Mouse (Mus musculus) c-Kit-negative CD71-positive TER-119-positive erythroid progenitor cells, embryonic 14.5 days (primary cell): Measurements from ENCODE around the gene Cyp4a32.
A peak's percentile ranks its signal among the peaks of the same experiment; 100 is the strongest.
"Not testable (repeated sequence)": the region's sequence is repeated elsewhere in the genome, so short reads cannot be mapped to it uniquely, and the experiment has no call there.

ENCODE experiments used
- DNase-seq: peaks from one replicate; pipeline ENCODE4 v3.0.0-alpha.2; 2013; ENCODE audit warnings: low read depth, low spot score

Cyp4a32 gene

DNA sequence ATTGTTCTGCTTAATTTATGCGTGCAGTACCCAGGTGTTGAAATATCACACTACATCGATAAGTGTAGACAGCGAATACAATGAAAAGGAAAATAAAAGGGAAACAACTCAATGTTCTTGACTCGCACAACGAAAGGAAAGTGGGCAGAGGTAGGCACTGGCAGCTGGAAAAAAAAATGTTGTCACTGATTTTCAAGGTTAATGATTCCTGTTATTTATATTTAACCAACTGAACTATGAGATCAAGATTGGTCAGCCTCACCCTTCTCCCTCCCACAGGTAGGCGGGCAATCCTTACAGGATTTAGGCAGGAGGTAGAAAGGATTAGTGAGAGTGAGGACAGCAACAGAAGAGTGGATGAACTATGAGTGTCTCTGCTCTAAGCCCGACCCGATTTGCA lies at the start of gene Cyp4a32:
Gene Cyp4a32 (plus strand): TSS at position 359 of the 400 bp plus-strand sequence.
- DNase-seq, result not testable (repeated sequence)

DNA sequence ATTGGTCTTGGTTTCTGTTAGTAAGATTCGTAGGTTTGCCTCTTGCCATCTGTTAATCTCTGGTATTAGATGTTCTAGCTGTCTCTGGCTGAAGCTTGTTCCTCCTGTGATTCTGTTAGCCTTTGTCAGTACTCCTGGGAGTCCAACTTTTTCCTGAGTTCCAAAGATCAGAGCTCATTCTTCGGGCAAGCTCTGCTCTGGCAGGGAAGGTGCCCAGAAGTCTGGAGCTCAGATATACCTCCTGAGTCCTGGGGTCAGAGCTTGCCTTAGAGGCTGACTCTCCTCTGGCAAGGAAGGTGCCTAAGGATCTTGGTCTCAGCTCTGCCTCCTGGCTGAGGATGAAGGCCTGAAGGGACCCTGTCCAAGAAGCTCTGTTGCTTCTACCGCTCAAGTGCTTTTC lies 48.0 kb upstream of the Cyp4a32 start:
- no peak for DNase-seq

DNA sequence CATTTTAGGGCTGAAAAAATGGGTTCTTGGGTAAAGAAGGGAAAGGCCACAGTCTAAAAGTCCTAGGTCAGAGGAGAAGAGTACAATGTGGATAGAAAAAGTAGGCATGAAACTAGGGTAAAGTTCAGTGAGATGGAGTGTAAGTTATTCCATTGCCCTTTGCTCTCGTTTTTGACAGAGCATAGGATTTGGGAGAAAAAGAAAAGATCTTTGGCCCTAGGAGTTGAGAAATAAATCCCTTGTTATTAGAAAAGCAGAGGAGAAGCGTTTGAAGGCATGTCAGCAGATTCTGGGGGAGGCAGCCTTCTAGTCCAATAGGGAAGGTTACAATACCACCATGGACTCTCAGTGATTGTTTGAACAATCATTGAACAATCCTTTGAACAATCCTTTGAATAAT lies 45.3 kb upstream of the Cyp4a32 start:
- DNase-seq, result no peak

DNA sequence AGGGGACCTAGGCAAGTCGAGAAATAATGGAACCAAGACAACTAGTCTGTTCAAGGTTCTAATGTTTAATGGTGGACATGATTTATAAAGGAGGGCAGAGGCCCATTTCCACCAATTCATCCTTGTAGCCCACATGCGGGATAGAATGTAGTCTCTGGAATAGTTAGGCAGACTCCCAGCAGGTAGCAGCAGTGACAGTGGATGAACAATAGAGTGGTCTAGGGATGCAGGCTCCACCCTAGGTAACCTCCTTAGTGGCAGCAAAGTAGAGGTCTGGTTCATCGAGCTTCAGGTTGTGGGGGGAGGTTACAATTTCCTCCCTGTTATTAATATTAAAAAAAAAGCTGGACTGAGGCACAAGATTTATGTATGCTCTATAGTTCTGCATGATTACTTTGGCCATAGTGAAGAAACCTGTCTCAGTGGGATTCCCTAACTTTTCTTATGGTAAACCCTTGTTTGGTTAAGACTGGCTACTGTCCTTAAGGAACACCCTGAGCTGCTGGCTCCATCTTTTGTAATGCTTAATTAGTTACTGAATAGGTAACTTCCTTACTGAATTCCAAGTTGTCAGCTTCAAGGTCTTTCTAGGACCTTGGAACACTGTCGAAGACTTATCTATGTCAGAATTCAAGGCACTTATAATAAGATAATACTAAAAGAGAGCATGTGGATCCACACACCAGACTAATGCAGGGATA lies 42.8 kb upstream of the Cyp4a32 start:
- no peak for DNase-seq

DNA sequence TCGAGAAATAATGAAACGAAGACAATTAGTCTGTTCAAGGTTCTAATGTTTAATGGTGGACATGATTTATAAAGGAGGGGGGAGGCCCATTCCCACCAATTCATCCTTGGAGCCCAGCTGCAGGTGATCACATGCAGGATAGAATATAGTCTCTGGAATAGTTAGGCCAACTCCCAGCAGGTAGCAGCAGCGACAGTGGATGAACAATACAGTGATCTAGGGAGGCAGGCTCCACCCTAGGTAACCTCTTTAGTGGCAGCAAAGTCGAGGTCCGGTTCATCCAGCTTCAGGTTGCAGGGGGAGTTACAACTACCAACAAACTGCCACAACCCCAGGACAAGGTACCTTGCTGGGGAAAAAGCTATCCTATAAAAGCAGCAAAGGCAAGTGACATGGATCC lies 39.5 kb upstream of the Cyp4a32 start:
- not testable (repeated sequence) for DNase-seq

DNA sequence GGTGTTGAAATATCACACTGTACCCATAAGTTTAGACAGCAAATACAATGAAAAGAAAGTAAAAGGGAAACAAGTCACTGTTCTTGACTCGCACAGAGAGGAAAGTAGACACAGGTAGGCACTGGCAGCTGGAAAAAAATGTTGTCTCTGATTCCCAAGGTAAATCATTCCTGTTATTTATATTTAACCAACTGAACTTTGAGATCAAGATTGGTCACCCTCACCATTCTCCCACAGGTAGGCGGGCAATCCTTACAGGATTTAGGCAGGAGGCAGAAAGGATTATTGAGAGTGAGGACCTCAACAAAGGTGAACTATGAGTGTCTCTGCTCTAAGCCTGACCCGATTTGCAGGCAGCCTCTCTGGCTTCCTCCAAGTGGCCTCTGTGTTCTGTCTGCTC lies 37.4 kb upstream of the Cyp4a32 start, which contains the start of gene Cyp4a31:
Gene Cyp4a31 (plus strand): TSS at position 249 of the 400 bp plus-strand sequence.
- no peak for DNase-seq

DNA sequence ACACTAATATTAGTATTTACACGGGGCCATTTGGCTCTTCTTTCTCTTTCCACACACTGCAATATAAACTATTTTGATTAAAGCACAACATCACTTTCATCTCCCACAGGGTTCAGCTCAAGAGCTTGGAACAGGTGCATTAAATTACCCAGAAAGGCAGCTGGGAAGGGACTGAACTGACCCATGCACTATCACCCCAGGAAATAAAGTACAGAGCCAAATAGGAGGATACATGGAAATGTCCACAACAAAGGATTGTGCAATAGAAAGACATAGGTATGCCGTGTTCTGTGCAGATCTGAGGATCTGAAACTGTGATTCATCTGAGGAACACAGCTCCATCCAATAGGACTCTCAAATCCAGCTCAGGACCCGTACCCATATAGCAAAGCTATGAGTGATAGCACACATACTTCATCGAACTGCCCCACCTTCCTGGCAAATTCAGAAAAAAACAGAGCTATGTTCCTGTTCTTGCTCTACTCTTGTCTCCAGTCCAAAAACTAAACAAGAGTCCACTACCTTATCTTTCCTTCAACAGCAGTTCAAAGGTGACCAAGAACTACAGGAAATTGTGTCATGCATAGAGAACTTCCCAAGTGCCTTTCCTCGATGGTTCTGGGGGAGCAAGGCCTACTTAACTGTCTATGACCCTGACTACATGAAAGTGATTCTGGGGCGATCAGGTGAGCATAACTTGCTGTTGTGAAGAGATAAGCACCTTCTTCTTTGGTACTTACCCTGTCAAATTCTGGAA lies 36.1 kb upstream of the Cyp4a32 start:
- DNase-seq, result not testable (repeated sequence)

DNA sequence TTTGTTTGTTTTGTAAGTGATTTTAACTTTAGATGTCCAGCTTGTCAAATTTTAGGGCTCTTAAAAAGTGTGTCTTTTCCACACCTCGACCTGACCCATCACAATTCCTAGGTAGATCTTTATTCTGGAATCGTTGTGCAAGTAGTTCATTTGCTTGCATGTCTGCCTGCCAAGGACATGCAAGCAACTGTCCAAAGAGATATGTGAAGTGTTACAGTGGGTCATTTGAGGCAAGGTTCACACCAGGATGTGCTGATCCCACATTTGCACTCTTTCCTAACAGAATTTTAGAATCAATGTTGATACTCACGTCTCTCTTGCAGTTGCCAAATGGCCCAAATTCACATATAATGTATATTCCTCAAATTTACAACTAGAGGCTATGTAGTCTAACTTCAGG lies 25.5 kb upstream of the Cyp4a32 start:
- no peak for DNase-seq

DNA sequence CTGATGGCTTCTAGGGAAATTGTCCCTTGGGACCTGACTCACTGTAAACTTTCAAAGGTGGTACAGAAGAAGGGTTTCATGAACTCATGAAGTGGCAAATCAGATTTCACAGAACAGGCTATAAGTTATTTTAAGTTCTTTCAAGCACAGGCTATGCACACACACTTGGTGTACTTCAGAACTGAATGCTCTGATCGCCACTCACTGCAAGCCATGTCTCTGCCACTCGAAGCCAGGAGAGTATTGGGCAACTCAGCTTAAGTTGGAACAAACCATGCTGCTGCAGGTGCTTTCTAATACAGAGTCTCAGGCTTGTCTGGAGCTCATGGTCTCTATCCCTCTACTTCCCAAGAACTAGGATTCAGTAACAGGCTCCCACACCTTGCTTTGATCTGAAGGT lies 25.0 kb upstream of the Cyp4a32 start:
- DNase-seq, result no peak

DNA sequence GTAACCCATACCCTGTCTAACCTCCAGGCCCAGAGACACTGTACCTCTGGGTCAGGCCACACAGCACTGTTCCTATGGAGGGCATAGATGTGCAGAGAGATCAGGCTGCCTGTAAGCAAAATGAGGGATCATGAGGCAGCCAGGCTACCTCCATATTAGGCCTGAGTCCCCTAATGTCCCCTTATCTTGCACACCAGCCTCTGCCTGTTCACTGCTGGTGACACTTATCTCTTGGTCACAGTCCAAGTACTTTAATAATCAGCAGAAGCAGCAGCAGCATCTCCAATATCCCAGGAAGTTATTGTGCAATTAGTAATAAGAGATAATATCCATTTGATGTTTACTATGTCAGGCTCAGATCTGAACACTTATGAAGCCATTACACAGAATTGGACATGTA lies 17.7 kb upstream of the Cyp4a32 start:
- DNase-seq, result peak; percentile 44

DNA sequence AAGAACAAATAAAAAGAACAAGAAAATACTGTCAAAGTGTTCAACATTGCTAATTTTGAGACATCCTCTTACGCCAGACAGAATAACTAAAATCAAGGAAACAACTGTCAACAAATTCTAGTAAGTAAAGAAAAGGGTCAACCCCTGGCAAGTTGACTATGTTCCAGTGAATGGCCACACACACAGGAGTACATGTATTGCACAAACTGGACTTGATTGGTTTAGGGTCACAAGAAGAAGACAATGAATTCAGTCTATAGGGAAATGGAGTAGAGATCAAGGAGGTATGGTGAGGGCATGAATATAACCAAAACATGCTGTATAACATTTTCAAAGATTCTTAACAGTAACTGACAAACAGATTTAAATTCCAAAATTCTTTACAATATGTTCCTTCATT lies 4.4 kb upstream of the Cyp4a32 start:
- no peak for DNase-seq

DNA sequence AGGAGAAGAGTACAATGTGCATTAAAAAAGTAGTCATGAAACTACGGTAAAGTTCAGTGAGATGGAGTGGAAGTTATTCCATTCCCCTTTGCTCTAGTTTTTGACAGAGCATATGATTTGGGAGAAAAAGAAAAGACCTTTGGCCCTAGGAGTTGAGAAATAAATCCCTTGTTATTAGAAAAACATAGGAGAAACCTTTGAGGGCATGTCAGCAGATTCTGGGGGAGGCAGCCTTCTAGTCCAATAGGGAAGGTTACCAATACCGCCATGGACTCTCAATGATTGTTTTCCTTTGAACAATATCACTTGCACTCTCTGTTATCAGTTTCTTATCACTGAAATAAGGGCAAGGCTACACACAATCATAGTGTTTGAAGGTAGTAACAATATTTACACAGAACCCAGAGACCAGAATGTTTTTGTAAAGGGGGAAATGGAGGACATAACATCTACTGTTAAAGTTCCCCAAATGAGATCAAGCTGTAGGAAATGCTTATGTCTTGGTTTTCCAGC lies 3.9 kb upstream of the Cyp4a32 start:
- DNase-seq, result no peak

DNA sequence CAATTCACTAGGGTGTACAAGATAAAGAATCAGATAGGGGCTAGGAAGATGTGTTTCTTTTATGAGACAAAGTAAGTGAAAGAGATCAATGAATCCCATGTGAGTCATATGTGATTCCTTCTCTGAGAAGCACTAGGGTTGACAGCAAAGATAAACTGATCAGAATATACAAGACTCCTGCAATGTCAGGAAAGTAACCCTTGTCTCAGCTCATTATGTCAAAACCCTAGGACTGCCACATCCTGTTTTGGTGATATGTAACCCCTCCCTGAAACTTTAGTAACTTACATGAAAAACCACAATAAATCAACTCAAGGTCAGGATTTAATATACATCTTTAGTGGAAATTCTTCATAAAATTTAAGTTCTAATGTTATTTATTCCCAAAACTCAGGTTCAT lies 13.2 kb downstream of the Cyp4a32 start:
- no peak for DNase-seq

DNA sequence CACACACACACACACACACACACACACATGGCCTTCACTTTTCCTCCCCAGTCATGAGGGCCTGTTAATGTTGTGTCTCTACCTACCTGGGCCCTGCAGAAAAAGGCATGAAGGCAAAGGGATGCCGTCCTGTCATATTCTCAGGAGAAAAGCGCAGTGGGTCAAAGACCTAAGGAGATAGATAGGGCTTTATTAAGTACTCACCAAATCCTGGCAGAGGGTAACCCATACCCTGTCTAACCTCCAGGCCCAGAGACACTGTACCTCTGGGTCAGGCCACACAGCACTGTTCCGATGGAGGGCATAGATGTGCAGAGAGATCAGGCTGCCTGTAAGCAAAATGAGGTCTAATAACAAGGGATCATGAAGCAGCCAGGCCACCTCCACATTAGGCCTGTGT lies 24.8 kb downstream of the Cyp4a32 start:
- not testable (repeated sequence) for DNase-seq

DNA sequence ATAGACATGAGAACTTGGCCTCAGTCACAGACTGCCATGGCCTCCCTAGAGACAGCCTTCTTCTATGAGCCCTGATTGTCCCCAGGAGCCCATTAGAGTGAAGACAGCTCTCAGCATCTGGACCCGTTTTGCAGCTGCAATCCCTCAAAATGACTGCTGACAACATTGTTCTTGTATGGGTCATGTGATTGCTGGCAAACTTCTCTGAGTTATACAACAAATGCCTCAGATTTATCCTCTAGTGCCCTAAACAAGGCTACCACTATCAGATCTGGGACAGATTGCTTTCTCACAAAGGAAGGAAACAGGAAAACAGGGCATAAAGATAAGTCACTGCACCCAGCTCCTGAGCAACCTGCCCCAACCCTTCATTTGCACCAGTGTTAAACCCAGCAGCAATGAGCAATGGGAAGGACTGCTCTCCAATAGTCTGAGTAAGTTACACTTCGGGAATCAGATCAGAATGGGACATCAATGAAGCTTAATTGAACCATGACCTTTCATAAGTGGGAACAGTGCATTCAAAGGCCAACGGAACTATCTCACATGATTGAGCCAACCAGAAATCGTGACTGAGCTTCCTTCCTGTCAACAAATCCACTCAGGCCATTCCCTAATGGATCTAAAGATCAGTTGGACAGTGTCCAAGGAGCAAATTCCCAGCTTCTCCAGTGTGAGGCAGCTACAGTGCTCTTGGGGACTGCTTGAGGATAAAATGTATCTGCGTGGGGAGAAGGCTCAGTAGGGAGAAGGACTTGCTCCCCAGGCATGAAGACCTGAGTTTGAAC lies 42.4 kb downstream of the Cyp4a32 start:
- DNase-seq, result no peak

DNA sequence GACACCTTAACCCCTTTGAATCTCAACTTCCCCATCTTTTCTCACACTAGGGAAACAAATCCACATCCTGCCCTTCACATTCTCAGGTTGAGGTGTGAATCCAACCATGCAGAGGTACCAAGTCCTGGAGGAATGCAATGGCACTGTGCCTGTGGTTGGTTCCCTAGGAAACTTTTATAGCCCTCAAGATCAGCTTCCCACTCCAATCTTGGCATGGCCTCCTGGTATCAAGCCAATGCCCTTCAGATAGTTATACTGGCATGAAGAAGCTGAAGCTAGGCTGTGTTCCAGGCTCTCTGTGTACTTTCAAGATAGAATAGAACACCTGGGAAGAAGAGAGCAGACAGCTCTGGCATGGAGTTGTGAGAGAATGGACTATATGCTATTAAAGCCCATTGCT lies 44.6 kb downstream of the Cyp4a32 start:
- DNase-seq, result no peak

DNA sequence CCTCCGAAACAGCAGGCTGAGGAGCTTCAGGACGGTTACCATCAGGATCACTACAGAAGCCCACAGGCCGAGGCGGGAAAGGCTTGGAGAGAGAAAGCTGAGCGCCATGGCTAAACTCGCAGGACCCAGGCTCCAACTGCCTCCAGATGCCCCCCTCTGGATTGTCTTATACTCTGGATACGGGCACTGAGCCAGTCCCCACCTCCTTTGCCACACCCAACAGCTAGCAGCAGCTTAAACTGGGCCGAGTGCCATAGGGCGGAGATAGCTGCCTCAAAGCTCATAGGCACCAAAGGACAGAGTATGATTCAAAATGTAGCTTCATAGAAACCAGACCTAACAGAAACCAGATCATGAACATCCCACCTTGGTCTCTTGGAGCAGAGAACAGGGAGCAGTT lies 46.8 kb downstream of the Cyp4a32 start, which contains the start of gene Cyp4b1:
Gene Cyp4b1 (minus strand): TSS at position 144 of the 400 bp plus-strand sequence.
- DNase-seq, result no peak

DNA sequence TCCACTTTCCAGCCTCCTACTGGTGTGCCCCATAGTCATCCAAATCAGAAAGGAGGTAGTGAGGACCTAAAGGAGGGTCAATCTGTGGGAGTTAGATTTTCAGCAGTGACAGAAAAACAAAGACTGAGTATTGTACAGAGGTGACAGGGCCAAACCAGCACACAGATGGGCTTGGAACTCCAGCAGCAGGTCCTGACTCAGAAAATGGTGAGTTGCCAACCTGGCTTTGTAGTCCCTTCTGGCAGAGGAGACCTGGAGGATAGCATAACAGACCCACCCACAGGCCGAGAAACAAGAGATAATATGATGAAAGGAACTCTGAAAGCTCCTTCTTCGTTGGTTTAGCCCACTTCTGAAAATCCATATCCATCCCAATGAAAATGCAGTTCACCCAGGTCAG lies 48.0 kb downstream of the Cyp4a32 start:
- DNase-seq, result no peak

DNA sequence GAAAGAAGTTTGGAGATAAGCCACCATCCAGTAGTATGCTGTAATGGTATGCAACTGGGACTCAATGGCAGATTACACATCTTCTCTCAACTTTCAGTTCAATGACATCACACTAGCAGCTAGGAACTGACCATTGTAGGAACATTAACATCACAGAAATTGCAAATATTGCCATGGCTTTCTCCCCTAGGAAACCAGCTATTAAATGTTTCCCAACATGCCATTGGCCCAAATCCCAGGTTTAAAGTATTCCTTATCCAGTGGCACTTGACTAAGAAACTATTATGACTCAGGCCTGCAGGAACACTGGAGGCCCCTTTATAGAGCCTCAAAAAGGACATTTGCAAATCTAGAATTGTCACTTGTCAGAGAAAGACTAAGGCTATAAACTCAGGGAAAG lies 48.6 kb downstream of the Cyp4a32 start:
- DNase-seq, result no peak

DNA sequence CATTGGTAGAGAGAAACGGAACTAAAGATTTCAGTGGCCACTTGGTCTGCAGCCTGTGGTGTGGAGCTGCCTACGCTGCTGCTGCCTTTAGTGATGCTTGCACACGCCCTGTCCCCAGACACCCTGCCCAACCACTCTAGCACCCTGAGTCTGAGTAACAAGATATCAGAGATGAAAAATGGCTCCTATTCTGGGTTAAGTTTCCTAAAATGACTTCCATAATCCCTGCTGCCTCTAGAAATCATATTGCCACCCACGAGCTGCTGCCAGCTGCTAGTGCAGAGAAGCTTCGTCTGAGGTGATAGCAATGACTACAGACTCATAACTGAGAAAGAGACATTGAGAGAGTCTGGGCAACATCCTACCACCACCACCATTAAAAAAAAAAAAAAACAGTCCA lies 50.1 kb downstream of the Cyp4a32 start:
- no peak for DNase-seq

DNA sequence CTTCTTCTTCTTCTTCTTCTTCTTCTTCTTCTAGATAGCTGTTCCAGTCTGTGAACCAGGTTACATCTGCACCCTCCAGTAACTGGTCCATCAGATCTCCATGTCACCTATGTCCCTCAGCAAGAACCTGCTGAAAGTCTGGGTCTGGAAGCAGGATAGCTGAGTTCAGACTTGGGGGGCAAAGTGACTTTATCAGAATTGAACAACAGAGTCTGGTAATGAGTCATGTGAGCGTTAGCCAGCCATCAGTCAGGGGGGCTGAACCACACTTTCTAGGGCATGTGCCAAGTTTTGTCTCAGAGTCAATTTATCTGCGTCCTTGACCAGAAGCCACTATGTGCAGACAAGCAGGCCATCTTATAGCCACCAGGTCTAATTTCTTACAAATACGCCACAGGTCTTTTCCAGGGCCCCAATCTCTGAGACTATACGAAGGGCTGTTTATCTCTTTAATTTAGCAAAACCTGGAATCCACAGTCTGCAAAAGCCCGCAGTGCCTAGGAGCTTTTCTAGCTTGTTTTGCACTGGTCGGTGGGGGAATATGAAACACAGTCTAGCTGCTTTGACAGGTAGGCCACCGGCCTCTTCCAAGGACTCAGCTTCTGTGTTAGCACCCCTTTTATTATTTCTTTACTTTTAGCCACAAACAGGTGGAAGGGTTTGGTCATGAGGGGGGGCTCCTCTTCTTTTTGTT lies 55.2 kb downstream of the Cyp4a32 start:
- not testable (repeated sequence) for DNase-seq
